Mouse (Mus musculus) cerebral cortex, adult 2 months (tissue): Measurements from ENCODE around the gene Agmo.

Experiments
- WGBS: fragments of 180-500 bp; shearing (Covaris S2); methylation state at CpG from one replicate; pipeline ENCODE4 v1.1.7; 2018; 5-methylcytosine and 5-hydroxymethylcytosine counted together

Agmo gene

GRCm38 (mm10) chr12:37442486-37443013 lies 201.1 kb downstream of the Agmo start:
- 97% methylated on average over 3 of the region's 3 CpGs for WGBS

GRCm38 (mm10) chr12:37445255-37445654 lies 203.8 kb downstream of the Agmo start:
- 63% methylated on average over 9 of the region's 9 CpGs for WGBS

GRCm38 (mm10) chr12:37449597-37449996 lies 208.2 kb downstream of the Agmo start:
- 57% methylated on average over 2 of the region's 2 CpGs for WGBS

- 24% methylated on average over 6 of the region's 6 CpGs for WGBS
Measured at GRCm38 (mm10) chr12:37450366-37451156, 209.1 kb downstream of the Agmo start.

GRCm38 (mm10) chr12:37471631-37472030 lies 230.2 kb downstream of the Agmo start:
- 88% methylated on average over 5 of the region's 5 CpGs for WGBS

GRCm38 (mm10) chr12:37476849-37477248 lies 235.4 kb downstream of the Agmo start:
- WGBS: 93% methylated on average over 2 of the region's 2 CpGs

- WGBS: 59% methylated on average over 3 of the region's 3 CpGs
Measured at GRCm38 (mm10) chr12:37487991-37488390, 246.6 kb downstream of the Agmo start.

GRCm38 (mm10) chr12:37498871-37499270 lies 257.4 kb downstream of the Agmo start:
- 56% methylated on average over 3 of the region's 3 CpGs for WGBS

GRCm38 (mm10) chr12:37507406-37507805 lies 266.0 kb downstream of the Agmo start:
- 47% methylated on average over 1 of the region's 1 CpGs for WGBS

- 58% methylated on average over 2 of the region's 2 CpGs for WGBS
Measured at GRCm38 (mm10) chr12:37507826-37508225, 266.4 kb downstream of the Agmo start.

- WGBS: 47% methylated on average over 1 of the region's 1 CpGs
Measured at GRCm38 (mm10) chr12:37521772-37522171, 280.3 kb downstream of the Agmo start.

GRCm38 (mm10) chr12:37524662-37525061 lies 283.2 kb downstream of the Agmo start:
- WGBS: 84% methylated on average over 3 of the region's 3 CpGs

GRCm38 (mm10) chr12:37540994-37541393 lies 299.6 kb downstream of the Agmo start:
- WGBS: 76% methylated on average over 1 of the region's 1 CpGs

GRCm38 (mm10) chr12:37558284-37558683 lies 316.8 kb downstream of the Agmo start:
- 63% methylated on average over 1 of the region's 1 CpGs for WGBS

- 77% methylated on average over 5 of the region's 5 CpGs for WGBS
Measured at GRCm38 (mm10) chr12:37565882-37566596, 324.6 kb downstream of the Agmo start.

- WGBS: 80% methylated on average over 3 of the region's 3 CpGs
Measured at GRCm38 (mm10) chr12:37571922-37572321, 330.5 kb downstream of the Agmo start.

- 53% methylated on average over 8 of the region's 8 CpGs for WGBS
Measured at GRCm38 (mm10) chr12:37582777-37583176, 341.3 kb downstream of the Agmo start.

- WGBS: 50% methylated on average over 3 of the region's 3 CpGs
Measured at GRCm38 (mm10) chr12:37592853-37593252, 351.4 kb downstream of the Agmo start.

GRCm38 (mm10) chr12:37612837-37613236 lies 371.4 kb downstream of the Agmo start:
- 99% methylated on average over 4 of the region's 4 CpGs for WGBS

- 76% methylated on average over 2 of the region's 2 CpGs for WGBS
Measured at GRCm38 (mm10) chr12:37614769-37615168, 373.3 kb downstream of the Agmo start.
